Mouse (Mus musculus) left cerebral cortex, adult 18-20 months (tissue): Measurements from ENCODE around the gene Fem1a. TPM values are rescaled to one million over a fixed set of nuclear protein-coding genes. Genes with fewer than 3 reads are reported as not detected.

ENCODE experiments used
- DNase-seq, 2 experiments: peaks; one replicate each; pipeline ENCODE4 v3.0.0; 2021 to 2022; ENCODE audit warnings: low spot score in 2 of 2, mixed read lengths in 1 of 2
- long read RNA-seq, 2 experiments: library from polyadenylated mRNA; stranded (forward); transcript quantifications; one replicate each; pipeline ENCODE4 v2.0.0; 2021
- total RNA-seq, 2 experiments: library from RNA; stranded (reverse); gene quantifications; 2 replicates each; pipeline ENCODE4 v1.2.3; 2021

Gene Fem1a
- 10 to 100 TPM; 29.9 to 31.9 TPM for total RNA-seq
- long read RNA-seq, experiment 1, full-length matches to known transcripts: 42 of 42 reads
- long read RNA-seq, experiment 1, partial matches to known transcripts: 0 of 42 reads
- long read RNA-seq, experiment 1, other reads (novel, unspliced or antisense): 0 of 42 reads
- long read RNA-seq, experiment 2, full-length matches to known transcripts: 35 of 35 reads
- long read RNA-seq, experiment 2, partial matches to known transcripts: 0 of 35 reads
- long read RNA-seq, experiment 2, other reads (novel, unspliced or antisense): 0 of 35 reads

- peak; percentile 88 to 95 for DNase-seq
These were observed at the start of gene Fem1a for GRCm38 (mm10) chr17:56256239-56256881. TSS of gene Fem1a (plus strand) at chr17:56256810.

GRCm38 (mm10) chr17:56206986-56207674, 49.5 kb upstream of the Fem1a start:
- no peak for DNase-seq

- no peak for DNase-seq
These were observed 48.6 kb upstream of the Fem1a start for GRCm38 (mm10) chr17:56207963-56208530.

GRCm38 (mm10) chr17:56208821-56209220, 47.8 kb upstream of the Fem1a start:
- DNase-seq: no peak

GRCm38 (mm10) chr17:56211090-56211489, 45.5 kb upstream of the Fem1a start:
- DNase-seq: no peak

- no peak for DNase-seq
These were observed 43.9 kb upstream of the Fem1a start for GRCm38 (mm10) chr17:56212676-56213075.

GRCm38 (mm10) chr17:56214229-56214628, 42.4 kb upstream of the Fem1a start:
- DNase-seq: no peak

GRCm38 (mm10) chr17:56217670-56218069, 38.9 kb upstream of the Fem1a start:
- no peak for DNase-seq

- DNase-seq: peak; percentile 88 to 91
These were observed 38.0 kb upstream of the Fem1a start, which contains the start of gene Dpp9 for GRCm38 (mm10) chr17:56218377-56219191. TSS of gene Dpp9 (minus strand) at chr17:56218905.

GRCm38 (mm10) chr17:56219251-56219650, 37.4 kb upstream of the Fem1a start:
- DNase-seq: no peak

GRCm38 (mm10) chr17:56219805-56220204, 36.8 kb upstream of the Fem1a start:
- DNase-seq: no peak

GRCm38 (mm10) chr17:56224916-56225315, 31.7 kb upstream of the Fem1a start:
- DNase-seq: no peak

GRCm38 (mm10) chr17:56226566-56226965, 30.0 kb upstream of the Fem1a start:
- DNase-seq: no peak

- DNase-seq: peak; percentile 71 to 79
These were observed 26.7 kb upstream of the Fem1a start for GRCm38 (mm10) chr17:56229943-56230342.

GRCm38 (mm10) chr17:56233389-56233788, 23.2 kb upstream of the Fem1a start:
- no peak for DNase-seq

GRCm38 (mm10) chr17:56233818-56234469, 22.7 kb upstream of the Fem1a start:
- peak; percentile 74 to 87 for DNase-seq

- DNase-seq: peak; percentile 70 to 74
These were observed 14.8 kb upstream of the Fem1a start for GRCm38 (mm10) chr17:56241541-56242401.

- DNase-seq: no peak
These were observed 11.0 kb upstream of the Fem1a start for GRCm38 (mm10) chr17:56245608-56246007.

GRCm38 (mm10) chr17:56251136-56251829, 5.3 kb upstream of the Fem1a start:
- peak; percentile 53 to 70 for DNase-seq
